Mouse (Mus musculus) urinary bladder, adult 2 months (tissue): ENCODE results near the gene Irs3. TPM values are rescaled to one million over a fixed set of nuclear protein-coding genes. Genes with fewer than 3 reads are reported as not detected.

ENCODE experiments used
- polyA plus RNA-seq: library from polyadenylated mRNA; depleted of rRNA; stranded (reverse); fragments of >200 nt; gene quantifications from 2 replicates; pipeline ENCODE4 v1.2.3, GENCODE M21; 2012; rRNA removed

Gene Irs3
- polyA plus RNA-seq, 1 experiment: 1.4 TPM

Other genes starting within 250 kb of the Irs3 start
- 0.11 and 0.15 TPM in 2 replicates for gene Zan, start 168.7 kb downstream of the Irs3 start, polyA plus RNA-seq
- 23.4 and 29.6 TPM in 2 replicates for gene Pop7, start 143.2 kb downstream of the Irs3 start, polyA plus RNA-seq
- 32.4 and 34.7 TPM in 2 replicates for gene Gigyf1, start 127.2 kb downstream of the Irs3 start, polyA plus RNA-seq
- gene Epo, start 112.5 kb downstream of the Irs3 start, polyA plus RNA-seq: not detected in 2 replicates
- gene Gnb2, start 112.2 kb downstream of the Irs3 start, polyA plus RNA-seq: 363 and 433 TPM in 2 replicates
- gene Actl6b, start 92.2 kb downstream of the Irs3 start, polyA plus RNA-seq: 0.06 TPM in 1 of 2 replicates, not detected in the other
- 0.48 and 0.68 TPM in 2 replicates for gene Tfr2, start 75.9 kb downstream of the Irs3 start, polyA plus RNA-seq
- gene Mospd3, start 44.7 kb downstream of the Irs3 start, polyA plus RNA-seq: 30.9 and 38.7 TPM in 2 replicates
- 305 and 309 TPM in 2 replicates for gene Pcolce, start 31.9 kb downstream of the Irs3 start, polyA plus RNA-seq
- gene Fbxo24, start 16.7 kb downstream of the Irs3 start, polyA plus RNA-seq: 0.81 and 0.94 TPM in 2 replicates
- gene Lrch4, start 16.6 kb downstream of the Irs3 start, polyA plus RNA-seq: 17.4 and 19.6 TPM in 2 replicates
- gene Gm20605, start 16.5 kb downstream of the Irs3 start, polyA plus RNA-seq: 22.7 and 24.6 TPM in 2 replicates
- gene Sap25, start 4.4 kb downstream of the Irs3 start, polyA plus RNA-seq: 41.4 and 41.6 TPM in 2 replicates
- 24.7 and 25.4 TPM in 2 replicates for gene Agfg2, start 39.0 kb upstream of the Irs3 start, polyA plus RNA-seq
- gene Nyap1, start 95.9 kb upstream of the Irs3 start, polyA plus RNA-seq: 6.7 and 7.6 TPM in 2 replicates
- gene Tsc22d4, start 100.0 kb upstream of the Irs3 start, polyA plus RNA-seq: 68.8 and 109 TPM in 2 replicates
- 20.1 and 26.6 TPM in 2 replicates for gene Ppp1r35, start 133.1 kb upstream of the Irs3 start, polyA plus RNA-seq
- gene Mepce, start 141.9 kb upstream of the Irs3 start, polyA plus RNA-seq: 33.9 and 39.3 TPM in 2 replicates
- gene Zcwpw1, start 142.1 kb upstream of the Irs3 start, polyA plus RNA-seq: 3.3 and 5.0 TPM in 2 replicates
- gene Pilra, start 190.6 kb upstream of the Irs3 start, polyA plus RNA-seq: 26.0 and 31.2 TPM in 2 replicates
- 3.6 and 5.3 TPM in 2 replicates for gene Pilrb1, start 212.4 kb upstream of the Irs3 start, polyA plus RNA-seq
- 3.2 and 4.2 TPM in 2 replicates for gene Pilrb2, start 226.1 kb upstream of the Irs3 start, polyA plus RNA-seq